Mouse (Mus musculus) cerebellum, postnatal 4 days (tissue): ENCODE measurements around the gene Wsb2.
"Not testable (repeated sequence)": the region's sequence is repeated elsewhere in the genome, so short reads cannot be mapped to it uniquely, and the experiment has no call there.

Source experiments
- DNase-seq, 2 experiments: peaks; one replicate each; pipeline ENCODE4 v3.0.0; 2022; ENCODE audit warnings: low spot score in 2 of 2, mixed read lengths in 1 of 2

Gene Wsb2

GRCm38 (mm10) chr5:117356365-117357128 lies 557 bp upstream of the Wsb2 start:
- DNase-seq, result peak in 1 of 2 experiments; percentile 34

- DNase-seq, result no peak
Measured at GRCm38 (mm10) chr5:117357478-117358247, 559 bp downstream of the Wsb2 start.

GRCm38 (mm10) chr5:117358248-117358630 lies 1.1 kb downstream of the Wsb2 start:
- DNase-seq, result no peak

- peak; percentile 71 to 87 for DNase-seq
Measured at GRCm38 (mm10) chr5:117358725-117359124, 1.6 kb downstream of the Wsb2 start.

- no peak for DNase-seq
Measured at GRCm38 (mm10) chr5:117359497-117360227, 2.6 kb downstream of the Wsb2 start.

GRCm38 (mm10) chr5:117360228-117360515 lies 3.1 kb downstream of the Wsb2 start:
- no peak for DNase-seq

- no peak for DNase-seq
Measured at GRCm38 (mm10) chr5:117360631-117361541, 3.8 kb downstream of the Wsb2 start.

GRCm38 (mm10) chr5:117361590-117361989 lies 4.5 kb downstream of the Wsb2 start:
- DNase-seq, result no peak

GRCm38 (mm10) chr5:117363066-117363782 lies 6.1 kb downstream of the Wsb2 start:
- DNase-seq, result no peak

GRCm38 (mm10) chr5:117364821-117365220 lies 7.7 kb downstream of the Wsb2 start:
- DNase-seq, result no peak

GRCm38 (mm10) chr5:117365904-117366561 lies 8.9 kb downstream of the Wsb2 start:
- DNase-seq, result no peak

- DNase-seq, result no peak
Measured at GRCm38 (mm10) chr5:117367206-117367605, 10.1 kb downstream of the Wsb2 start.

- DNase-seq, result no peak
Measured at GRCm38 (mm10) chr5:117370592-117370991, 13.5 kb downstream of the Wsb2 start.

GRCm38 (mm10) chr5:117373418-117373817 lies 16.3 kb downstream of the Wsb2 start:
- no peak for DNase-seq

GRCm38 (mm10) chr5:117374372-117375049 lies 17.4 kb downstream of the Wsb2 start:
- no peak for DNase-seq

- DNase-seq, result no peak
Measured at GRCm38 (mm10) chr5:117376331-117376761, 19.2 kb downstream of the Wsb2 start.

- not testable (repeated sequence) for DNase-seq
Measured at GRCm38 (mm10) chr5:117377731-117378130, 20.6 kb downstream of the Wsb2 start.

GRCm38 (mm10) chr5:117380199-117380598 lies 23.1 kb downstream of the Wsb2 start:
- no peak for DNase-seq

- DNase-seq, result no peak
Measured at GRCm38 (mm10) chr5:117381785-117382184, 24.7 kb downstream of the Wsb2 start.

GRCm38 (mm10) chr5:117383198-117383597 lies 26.1 kb downstream of the Wsb2 start:
- DNase-seq, result no peak
